Mouse (Mus musculus): ENCODE measurements around the gene Olfr248.
"Not testable (repeated sequence)": the region's sequence is repeated elsewhere in the genome, so short reads cannot be mapped to it uniquely, and the experiment has no call there.

Olfr248 gene

DNA sequence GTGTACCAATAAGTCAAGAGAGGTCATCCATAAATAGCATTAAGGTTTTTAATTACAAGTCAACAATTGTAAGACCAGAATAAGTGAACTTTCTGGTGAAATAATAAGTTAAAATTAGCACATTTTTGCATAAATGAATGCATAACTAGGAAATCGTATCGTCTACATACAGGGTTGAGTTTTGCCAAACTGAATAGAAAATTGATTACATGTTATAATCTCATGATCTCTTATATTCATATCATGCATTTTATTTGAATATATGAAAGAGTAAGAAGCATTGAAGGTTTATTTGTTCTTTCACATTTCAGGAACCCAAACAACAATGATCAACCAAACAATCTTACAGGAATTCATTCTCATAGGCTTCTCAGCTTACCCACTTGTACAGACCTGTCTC lies at the start of gene Olfr248:
Olfr248 (plus strand) TSS at position 301 of the 400 bp plus-strand sequence.
- no peak for DNase-seq (ENCODE audit: low spot score in 2 of 2)

DNA sequence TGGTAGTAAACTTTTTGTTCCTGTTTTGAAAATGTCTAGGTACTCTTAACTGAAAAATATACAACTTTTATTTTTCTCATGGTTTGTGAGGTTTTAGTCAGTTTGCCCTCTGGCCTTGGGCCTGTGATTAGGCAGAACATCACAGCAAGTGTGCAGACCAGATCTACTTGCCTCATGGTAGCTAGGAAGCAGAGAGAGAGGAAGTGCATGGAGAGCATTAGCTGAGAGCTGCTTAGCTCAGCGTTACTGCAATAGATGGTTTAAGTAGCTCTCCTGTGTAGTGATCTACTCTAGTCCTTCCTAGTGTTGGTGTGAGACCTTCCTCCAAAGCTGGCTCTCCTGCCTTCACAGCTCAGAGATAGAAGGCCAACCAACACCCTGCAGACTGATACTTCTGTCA lies 37.2 kb upstream of the Olfr248 start:
- DNase-seq (ENCODE audit: low spot score in 2 of 2), result not testable (repeated sequence)

GRCm38 (mm10) chr1:174354640-174355039 lies 36.2 kb upstream of the Olfr248 start:
- DNase-seq (ENCODE audit: low spot score in 2 of 2), result no peak

DNA sequence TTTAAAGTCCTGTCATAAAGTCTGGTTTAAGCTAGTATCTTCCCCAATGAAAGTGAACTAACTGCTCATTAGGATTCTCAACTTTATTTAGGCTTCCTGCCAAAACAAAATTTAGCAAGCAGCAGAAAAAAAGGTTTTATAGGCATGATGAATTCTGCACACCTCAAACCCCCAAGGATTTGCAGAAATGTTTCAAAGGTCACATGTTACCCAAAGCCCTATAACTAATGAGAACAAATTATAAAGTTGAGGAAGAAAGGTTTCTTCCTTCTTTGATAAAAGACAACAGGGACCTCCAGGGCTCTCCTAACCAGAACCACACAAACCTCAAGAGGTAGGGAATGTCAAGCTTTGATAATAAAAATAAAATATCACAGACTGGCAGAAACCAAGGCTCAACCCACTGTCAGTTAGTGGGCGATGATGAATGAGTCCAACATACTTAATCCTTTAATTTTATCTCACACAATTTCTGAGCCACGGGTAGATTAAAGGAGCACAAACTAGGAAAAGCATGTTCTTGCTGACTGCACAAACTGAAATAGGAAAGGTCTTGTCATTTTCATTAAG lies 25.9 kb upstream of the Olfr248 start, which contains the start of gene Olfr417:
Olfr417 (plus strand) TSS at position 241 of the 570 bp plus-strand sequence.
- no peak for DNase-seq (ENCODE audit: low spot score in 2 of 2)

GRCm38 (mm10) chr1:174373799-174374198 lies 17.0 kb upstream of the Olfr248 start:
- DNase-seq (ENCODE audit: low spot score in 2 of 2), result no peak

DNA sequence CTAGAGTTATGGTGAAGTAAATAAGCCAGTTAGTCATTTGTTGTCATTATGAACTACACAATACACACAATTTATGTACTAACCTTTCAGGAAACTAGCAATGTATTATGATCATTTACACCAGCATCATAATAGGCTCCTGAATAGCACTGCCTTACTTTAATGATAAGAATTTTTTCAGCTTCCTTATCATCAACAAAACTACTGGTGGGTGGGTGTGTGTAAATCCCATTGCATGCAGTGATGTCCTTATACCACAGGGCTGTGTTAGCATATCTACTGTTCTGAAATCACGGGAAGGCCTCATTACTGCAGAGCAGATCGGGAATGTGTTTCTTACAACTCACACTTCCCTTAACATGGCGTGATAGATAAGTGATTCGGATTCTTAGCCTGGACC lies 32.1 kb downstream of the Olfr248 start:
- DNase-seq (ENCODE audit: low spot score in 2 of 2), result no peak

GRCm38 (mm10) chr1:174423764-174424163 lies 32.9 kb downstream of the Olfr248 start, which contains the start of gene Olfr414:
Gene Olfr414 (plus strand): TSS chr1:174424064.
- DNase-seq (ENCODE audit: low spot score in 2 of 2), result no peak

GRCm38 (mm10) chr1:174426180-174426986 lies 35.5 kb downstream of the Olfr248 start:
- no peak for DNase-seq (ENCODE audit: low spot score in 2 of 2)

DNA sequence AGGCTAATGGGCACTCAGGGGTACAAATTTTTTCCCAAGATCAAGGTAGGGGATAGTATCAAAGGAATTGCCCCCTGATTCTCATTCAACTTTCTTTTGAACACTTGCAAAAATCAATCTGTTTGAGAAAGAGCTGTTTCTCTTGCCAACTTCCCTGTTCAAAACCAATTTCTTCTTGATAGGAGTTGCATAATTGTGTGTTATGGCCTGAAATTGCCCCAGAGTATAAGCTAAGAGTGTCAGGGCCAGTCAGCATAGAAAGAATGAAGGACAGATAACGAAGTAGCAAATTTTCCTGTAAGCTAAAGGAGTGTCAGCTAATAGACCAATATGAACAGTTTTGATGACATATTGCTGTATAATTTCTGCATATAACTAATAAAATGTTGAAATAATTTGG lies 36.6 kb downstream of the Olfr248 start:
- no peak for DNase-seq (ENCODE audit: low spot score in 2 of 2)

GRCm38 (mm10) chr1:174428407-174428806 lies 37.6 kb downstream of the Olfr248 start:
- DNase-seq (ENCODE audit: low spot score in 2 of 2), result no peak

GRCm38 (mm10) chr1:174434121-174434520 lies 43.3 kb downstream of the Olfr248 start:
- DNase-seq (ENCODE audit: low spot score in 2 of 2), result no peak
